Mouse (Mus musculus) retina, embryonic 14.5 days (tissue): Measurements from ENCODE around the gene Serinc4.

ENCODE experiments used
- DNase-seq: peaks from one replicate; pipeline ENCODE4 v3.0.0-alpha.2; 2015; ENCODE audit warnings: low spot score

Gene Serinc4

GRCm38 (mm10) chr2:121448136-121448535 lies 8.4 kb downstream of the Serinc4 start:
- DNase-seq = peak; percentile 43

- no peak for DNase-seq
Observed at GRCm38 (mm10) chr2:121447006-121447405, 9.6 kb downstream of the Serinc4 start.

GRCm38 (mm10) chr2:121446506-121446905 lies 10.1 kb downstream of the Serinc4 start:
- no peak for DNase-seq

- DNase-seq = no peak
Observed at GRCm38 (mm10) chr2:121445117-121445516, 11.5 kb downstream of the Serinc4 start.

GRCm38 (mm10) chr2:121444178-121444577 lies 12.4 kb downstream of the Serinc4 start, which contains the start of gene Ell3:
Gene Ell3, minus strand, starts transcription at chr2:121444278.
- no peak for DNase-seq

- no peak for DNase-seq
Observed at GRCm38 (mm10) chr2:121443068-121443349, 13.6 kb downstream of the Serinc4 start.

- DNase-seq = peak; percentile 50
Observed at GRCm38 (mm10) chr2:121442259-121443067, 14.1 kb downstream of the Serinc4 start.

- peak; percentile 15 for DNase-seq
Observed at GRCm38 (mm10) chr2:121441800-121442199, 14.8 kb downstream of the Serinc4 start.

GRCm38 (mm10) chr2:121440834-121441605 lies 15.6 kb downstream of the Serinc4 start:
- no peak for DNase-seq

- DNase-seq = no peak
Observed at GRCm38 (mm10) chr2:121439746-121440145, 16.8 kb downstream of the Serinc4 start.

- DNase-seq = peak; percentile 74
Observed at GRCm38 (mm10) chr2:121434854-121435253, 21.7 kb downstream of the Serinc4 start.

- DNase-seq = no peak
Observed at GRCm38 (mm10) chr2:121425890-121426289, 30.7 kb downstream of the Serinc4 start.

- no peak for DNase-seq
Observed at GRCm38 (mm10) chr2:121423166-121423565, 33.4 kb downstream of the Serinc4 start.

- no peak for DNase-seq
Observed at GRCm38 (mm10) chr2:121418476-121418875, 38.1 kb downstream of the Serinc4 start.

GRCm38 (mm10) chr2:121416356-121416755 lies 40.2 kb downstream of the Serinc4 start:
- no peak for DNase-seq

GRCm38 (mm10) chr2:121415591-121415990 lies 41.0 kb downstream of the Serinc4 start:
- no peak for DNase-seq

- no peak for DNase-seq
Observed at GRCm38 (mm10) chr2:121415103-121415502, 41.5 kb downstream of the Serinc4 start.

GRCm38 (mm10) chr2:121414139-121414685 lies 42.4 kb downstream of the Serinc4 start:
- peak; percentile 45 for DNase-seq

- peak; percentile 97 for DNase-seq
Observed at GRCm38 (mm10) chr2:121413387-121414042, 43.1 kb downstream of the Serinc4 start, which contains the start of the genes Pdia3 and Catsper2. Gene Pdia3, plus strand, starts transcription at chr2:121413775. Gene Catsper2, minus strand, starts transcription at chr2:121413792.

- no peak for DNase-seq
Observed at GRCm38 (mm10) chr2:121412843-121413386, 43.7 kb downstream of the Serinc4 start.

GRCm38 (mm10) chr2:121408160-121408559 lies 48.4 kb downstream of the Serinc4 start:
- peak; percentile 35 for DNase-seq

GRCm38 (mm10) chr2:121403296-121403695 lies 53.3 kb downstream of the Serinc4 start:
- DNase-seq = no peak
